Mouse (Mus musculus) bone marrow, adult 2 months (tissue): ENCODE results near the gene Nfia.

Experiments
- CTCF ChIP-seq: fragments of 200-500 bp; IDR thresholded peaks from 2 replicates; pipeline ENCODE4 v1.5.1; 2011; ENCODE audit warnings: low read length, control low read depth; ENCODE audit not compliant: control insufficient read depth, insufficient read depth
- POLR2A ChIP-seq: fragments of 200-500 bp; IDR thresholded peaks from 2 replicates; pipeline ENCODE4 v1.6.1; 2011; ENCODE audit warnings: low read depth, mild to moderate bottlenecking, control low read depth, low read length, borderline replicate concordance; ENCODE audit not compliant: control insufficient read depth

DNA sequence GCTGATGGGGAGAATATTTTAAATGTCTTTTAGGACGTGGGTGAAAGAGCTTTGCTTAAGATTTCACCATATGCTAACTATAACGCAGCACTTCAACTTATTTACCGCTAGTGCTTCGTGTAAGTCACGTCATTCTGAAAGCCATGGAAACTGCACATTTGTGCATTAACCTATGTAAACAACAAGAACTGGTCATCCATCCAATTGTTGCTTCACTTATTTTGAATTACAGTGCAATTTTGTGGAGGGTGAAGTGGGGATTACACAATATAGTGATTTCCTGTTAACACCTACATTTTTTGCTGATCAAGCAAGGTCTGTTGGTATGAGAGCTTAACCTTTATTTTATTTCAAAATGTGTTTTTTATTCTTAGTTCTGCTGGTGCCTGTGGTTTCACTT is 113.0 kb downstream of the Nfia start:
- TF ChIP-seq CTCF (no peak), POLR2A (no peak)
